Mouse (Mus musculus) c-Kit-negative CD71-positive TER-119-positive erythroid progenitor cells, embryonic 14.5 days (primary cell): ENCODE measurements around the gene Magea10.

Experiments
- DNase-seq: peaks from one replicate; pipeline ENCODE4 v3.0.0-alpha.2; 2013; ENCODE audit warnings: low read depth, low spot score

Gene Magea10

GRCm38 (mm10) chrX:72386758-72387157 is at the start of gene Magea10:
Gene Magea10 (minus strand): TSS chrX:72386858.
- no peak for DNase-seq

DNA sequence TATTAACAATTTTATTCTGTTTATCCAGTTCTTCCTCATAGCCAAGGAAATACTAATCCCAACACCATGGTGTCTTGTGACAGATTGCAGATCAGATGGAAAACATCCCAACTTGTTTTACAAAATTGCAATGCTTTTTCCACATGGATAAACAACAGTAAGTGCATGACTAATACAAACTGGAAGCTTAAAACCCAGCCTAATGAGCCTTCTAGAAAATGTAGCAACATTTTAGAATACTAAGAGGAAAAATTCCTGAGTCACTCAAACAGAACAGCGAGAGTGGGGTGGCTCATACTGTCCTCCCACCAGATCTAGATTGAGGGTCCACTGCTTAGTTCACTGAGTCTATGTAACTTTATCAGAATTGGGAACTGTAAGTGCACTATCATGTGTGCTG is 4.7 kb downstream of the Magea10 start:
- no peak for DNase-seq
